Mouse (Mus musculus): ENCODE measurements around the gene Arhgap42. TPM values are rescaled to one million over a fixed set of nuclear protein-coding genes. Genes with fewer than 3 reads are reported as not detected.

The Arhgap42 gene
- polyA plus RNA-seq (2015; fragmentation: Nextera tagmentation; extraction: Ambion mirVana) = 20.1 and 23.9 TPM in 2 replicates

DNA sequence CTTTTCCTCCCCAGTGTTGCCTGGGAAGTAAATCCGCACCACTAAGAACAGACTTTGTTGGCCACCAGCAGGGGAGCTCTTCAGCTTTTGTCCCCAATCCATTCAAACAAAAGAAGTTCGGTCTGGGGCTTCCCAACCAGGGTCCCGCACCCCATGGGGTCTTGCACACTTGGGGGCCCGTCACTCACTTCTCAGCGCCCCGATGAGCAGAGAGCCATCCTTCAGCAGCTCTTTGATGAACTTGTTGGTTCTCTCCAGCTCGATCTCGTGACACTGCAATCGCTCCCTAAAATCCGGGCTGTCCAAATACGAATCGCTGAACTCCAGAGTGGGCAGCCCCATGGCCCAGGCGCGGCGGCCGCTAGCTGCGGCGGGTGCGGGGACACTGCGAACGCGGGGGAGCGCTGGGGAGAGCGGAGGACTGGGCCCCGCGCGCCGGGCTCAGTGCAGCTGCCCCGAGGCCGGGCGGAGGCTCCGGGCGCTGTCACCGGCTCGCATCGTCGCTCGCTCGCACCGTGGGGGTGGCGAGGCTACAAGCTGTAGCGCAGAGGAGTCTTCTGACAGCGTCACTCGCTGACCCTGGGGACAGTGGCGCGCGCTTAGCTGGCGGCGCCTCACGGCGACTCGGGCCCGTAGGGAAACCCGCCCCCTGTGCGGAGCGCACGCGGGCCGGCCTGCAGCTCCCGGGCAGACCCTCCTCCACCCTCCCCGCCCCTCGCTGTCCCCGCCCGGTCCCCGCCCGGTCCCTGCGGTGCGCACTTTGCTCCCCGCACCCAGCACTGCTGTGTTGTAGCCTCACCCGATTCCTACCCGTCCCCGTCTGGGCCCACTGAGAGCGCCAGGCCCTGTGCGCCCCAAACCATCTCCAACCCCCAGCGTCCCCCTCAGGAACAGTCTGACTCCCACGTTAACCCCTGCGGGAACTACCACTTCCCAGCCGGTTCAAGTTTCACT lies at the start of gene Arhgap42:
TSS of gene Arhgap42 (minus strand) at position 664 of the 954 bp plus-strand sequence.
- H3K4me2 ChIP-seq (ENCODE audit: low read length) = peak within 1 kb of the TSS; percentile 57
- peak within 1 kb of the TSS; percentile 51 for H3K4me3 ChIP-seq (replicated peaks; ENCODE audit: low read length)
- H3K9ac ChIP-seq (replicated peaks; ENCODE audit: low read depth, low read length) = peak within 1 kb of the TSS; percentile 77
- H3K9me3 ChIP-seq (ENCODE audit: control insufficient read depth, low read length) = no peaks in the 10 kb centered on the region
- under 1% methylated on average over 50 of the region's 78 CpGs for WGBS
- peak within 1 kb of the TSS; percentile 28 for H3K27ac ChIP-seq (ENCODE audit: low read length)
- H3K27me3 ChIP-seq (replicated peaks; ENCODE audit: control insufficient read depth, insufficient read depth, low read length) = no peaks in the 10 kb centered on the region
- H3K36me3 ChIP-seq (ENCODE audit: control insufficient read depth, insufficient read depth) = no peaks in the 10 kb centered on the region
- peaks cover 9% of the 10 kb centered on the region for H3K4me1 ChIP-seq (replicated peaks; ENCODE audit: control insufficient read depth, insufficient read depth, low read length)
- ATAC-seq = peak; percentile 92

DNA sequence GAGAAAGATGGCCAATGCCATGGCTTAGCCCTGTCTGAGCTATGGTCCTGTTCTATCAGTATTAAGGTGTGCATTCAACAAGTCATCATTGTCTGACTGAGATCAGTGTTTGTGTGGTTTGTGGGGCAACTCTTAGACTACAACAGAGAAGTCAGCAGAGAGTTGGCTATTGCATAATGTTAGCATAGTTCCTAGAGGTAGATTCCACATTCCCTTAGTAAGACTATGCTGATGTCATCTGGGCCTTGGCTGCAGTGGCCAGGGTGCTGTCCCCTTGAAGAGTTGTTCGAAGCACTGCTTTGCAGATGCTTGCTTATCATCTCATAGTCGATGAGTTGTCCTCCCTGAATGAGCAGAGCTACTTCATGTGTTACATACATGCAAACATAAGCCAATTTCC lies 49.2 kb upstream of the Arhgap42 start:
- Histone ChIP-seq H3K27me3 (replicated peaks; ENCODE audit: control insufficient read depth, insufficient read depth, low read length) (no peaks in the 10 kb centered on the region), H3K36me3 (ENCODE audit: control insufficient read depth, insufficient read depth) (no peaks in the 10 kb centered on the region), H3K4me1 (replicated peaks; ENCODE audit: control insufficient read depth, insufficient read depth, low read length) (no peaks in the 10 kb centered on the region), H3K4me3 (replicated peaks; ENCODE audit: low read length) (no peak overlapping the region), H3K9ac (replicated peaks; ENCODE audit: low read depth, low read length) (no peak overlapping the region), H3K4me2 (ENCODE audit: low read length) (no peak overlapping the region), H3K9me3 (ENCODE audit: control insufficient read depth, low read length) (no peaks in the 10 kb centered on the region), H3K27ac (ENCODE audit: low read length) (no peak overlapping the region)
- WGBS = 84% methylated on average over 2 of the region's 2 CpGs
- no peak for ATAC-seq

DNA sequence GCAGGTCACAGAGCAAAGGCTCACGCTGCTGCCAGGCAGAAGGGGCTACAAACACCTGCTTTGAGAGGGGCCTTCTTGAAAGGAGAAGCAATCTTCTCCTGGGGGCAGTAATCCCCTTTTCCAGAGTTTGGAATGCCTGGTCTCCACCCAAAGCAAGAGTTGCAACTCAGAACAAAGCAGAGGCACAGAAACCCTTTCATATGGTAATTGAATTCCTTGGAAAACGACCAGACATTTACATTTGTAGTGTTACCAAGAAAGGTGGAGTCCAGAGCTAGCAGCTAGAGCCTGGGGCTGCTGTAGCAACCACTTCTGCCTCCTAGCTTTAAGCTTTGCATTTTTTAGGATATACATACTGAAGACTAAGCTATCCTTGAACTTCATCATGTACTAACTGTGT lies 30.4 kb upstream of the Arhgap42 start:
- H3K36me3 ChIP-seq (ENCODE audit: control insufficient read depth, insufficient read depth) = no peaks in the 10 kb centered on the region
- H3K9ac ChIP-seq (replicated peaks; ENCODE audit: low read depth, low read length) = no peak overlapping the region
- H3K4me2 ChIP-seq (ENCODE audit: low read length) = no peak overlapping the region
- H3K4me1 ChIP-seq (replicated peaks; ENCODE audit: control insufficient read depth, insufficient read depth, low read length) = no peaks in the 10 kb centered on the region
- no peaks in the 10 kb centered on the region for H3K9me3 ChIP-seq (ENCODE audit: control insufficient read depth, low read length)
- H3K4me3 ChIP-seq (replicated peaks; ENCODE audit: low read length) = no peak overlapping the region
- no peak overlapping the region for H3K27ac ChIP-seq (ENCODE audit: low read length)
- peak; percentile 83 for ATAC-seq
- no peaks in the 10 kb centered on the region for H3K27me3 ChIP-seq (replicated peaks; ENCODE audit: control insufficient read depth, insufficient read depth, low read length)
- 2% methylated on average over 2 of the region's 2 CpGs for WGBS

DNA sequence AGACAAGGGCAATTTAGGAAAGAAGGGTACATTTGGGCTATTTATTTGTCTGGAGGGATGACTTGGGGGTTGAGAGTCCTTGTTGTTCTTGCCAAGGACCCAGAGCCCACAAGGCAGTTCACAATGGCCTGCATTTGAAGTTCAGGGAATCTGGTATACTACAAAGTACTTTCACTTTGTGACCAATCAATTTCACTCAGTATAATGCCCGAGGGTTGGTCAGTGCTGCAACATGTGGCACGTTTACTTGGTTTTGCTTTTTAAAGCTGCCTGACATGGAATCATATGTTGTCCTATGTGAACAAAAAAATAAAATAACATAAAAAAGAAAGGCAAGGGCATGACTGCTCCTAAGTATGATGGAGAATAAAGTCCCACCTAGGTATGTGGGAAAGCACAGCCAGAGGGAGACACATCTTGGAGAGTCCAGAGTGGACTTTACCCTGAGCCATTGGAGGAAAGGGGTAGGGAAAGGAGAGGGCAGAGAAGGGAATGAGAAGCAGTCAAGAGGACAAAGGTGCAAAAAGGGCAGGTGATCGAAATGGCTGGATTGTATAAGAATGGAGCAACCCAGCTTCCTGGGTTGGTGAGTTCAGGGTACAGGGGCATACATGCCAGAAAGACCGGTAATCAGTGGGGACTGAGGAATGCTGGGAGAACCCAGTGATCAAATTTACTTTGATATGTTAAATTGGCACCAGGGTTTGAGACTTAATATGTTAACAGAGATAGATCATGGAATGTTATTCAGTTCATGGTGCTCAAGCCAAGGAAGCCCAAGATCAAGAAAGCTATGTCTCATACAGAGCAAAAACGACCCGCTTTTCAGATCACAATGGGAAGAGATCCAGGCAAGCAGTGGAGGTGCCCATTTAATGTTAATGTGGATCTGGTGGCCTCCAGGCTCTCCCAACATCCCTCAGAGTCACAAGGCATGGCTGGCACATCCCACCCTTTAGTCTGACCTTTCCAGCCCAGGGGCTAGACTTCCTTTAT lies 29.0 kb upstream of the Arhgap42 start:
- Histone ChIP-seq H3K27me3 (replicated peaks; ENCODE audit: control insufficient read depth, insufficient read depth, low read length) (no peaks in the 10 kb centered on the region), H3K36me3 (ENCODE audit: control insufficient read depth, insufficient read depth) (no peaks in the 10 kb centered on the region), H3K27ac (ENCODE audit: low read length) (no peak overlapping the region), H3K4me3 (replicated peaks; ENCODE audit: low read length) (no peak overlapping the region), H3K9ac (replicated peaks; ENCODE audit: low read depth, low read length) (no peak overlapping the region), H3K4me1 (replicated peaks; ENCODE audit: control insufficient read depth, insufficient read depth, low read length) (no peaks in the 10 kb centered on the region), H3K9me3 (ENCODE audit: control insufficient read depth, low read length) (no peaks in the 10 kb centered on the region), H3K4me2 (ENCODE audit: low read length) (no peak overlapping the region)
- 79% methylated on average over 6 of the region's 6 CpGs for WGBS
- no peak for ATAC-seq

DNA sequence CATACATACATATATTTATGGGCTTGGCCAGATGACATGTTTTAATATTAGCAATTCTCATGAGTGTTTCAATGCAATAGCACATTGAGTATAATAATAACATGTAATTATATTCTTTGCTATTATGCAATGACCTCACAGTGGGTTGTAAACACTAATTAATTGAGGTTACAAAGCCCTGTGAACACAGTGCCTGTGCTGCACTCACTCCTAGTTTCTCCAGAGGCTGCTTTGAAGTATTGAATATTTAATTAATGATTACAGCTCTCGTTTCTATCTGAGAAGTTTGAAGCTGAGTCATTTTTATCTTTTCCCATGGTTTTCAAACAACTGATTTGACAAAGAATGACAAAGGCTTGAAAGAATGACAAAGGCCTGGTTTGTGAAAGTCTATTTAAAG lies 24.6 kb upstream of the Arhgap42 start:
- ATAC-seq = peak; percentile 52
- no peaks in the 10 kb centered on the region for H3K27me3 ChIP-seq (replicated peaks; ENCODE audit: control insufficient read depth, insufficient read depth, low read length)
- no peak overlapping the region for H3K9ac ChIP-seq (replicated peaks; ENCODE audit: low read depth, low read length)
- no peaks in the 10 kb centered on the region for H3K9me3 ChIP-seq (ENCODE audit: control insufficient read depth, low read length)
- no peak overlapping the region for H3K4me3 ChIP-seq (replicated peaks; ENCODE audit: low read length)
- H3K27ac ChIP-seq (ENCODE audit: low read length) = no peak overlapping the region
- no peaks in the 10 kb centered on the region for H3K36me3 ChIP-seq (ENCODE audit: control insufficient read depth, insufficient read depth)
- H3K4me1 ChIP-seq (replicated peaks; ENCODE audit: control insufficient read depth, insufficient read depth, low read length) = no peaks in the 10 kb centered on the region
- H3K4me2 ChIP-seq (ENCODE audit: low read length) = no peak overlapping the region
- WGBS = 5% methylated on average over 1 of the region's 1 CpGs

DNA sequence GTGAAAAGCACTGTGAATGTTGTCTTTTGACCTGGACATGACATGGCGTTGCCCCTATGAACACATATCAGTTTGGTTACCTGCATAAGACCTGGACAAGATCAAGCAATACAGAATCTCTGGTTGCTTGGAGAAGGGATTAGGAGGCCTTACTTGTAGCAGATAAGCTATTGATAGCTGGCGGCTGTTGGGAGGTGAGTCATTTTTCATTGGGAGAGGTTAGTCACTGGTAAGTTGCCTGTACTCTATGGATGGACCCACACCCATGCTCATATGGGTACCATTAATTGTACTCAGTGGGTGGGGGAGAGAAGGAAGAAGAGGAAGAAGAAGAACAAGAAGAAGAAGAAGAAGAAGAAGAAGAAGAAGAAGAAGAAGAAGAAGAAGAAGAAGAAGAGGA lies 23.6 kb upstream of the Arhgap42 start:
- Histone ChIP-seq H3K27ac (ENCODE audit: low read length) (no peak overlapping the region), H3K36me3 (ENCODE audit: control insufficient read depth, insufficient read depth) (no peaks in the 10 kb centered on the region), H3K4me1 (replicated peaks; ENCODE audit: control insufficient read depth, insufficient read depth, low read length) (no peaks in the 10 kb centered on the region), H3K4me3 (replicated peaks; ENCODE audit: low read length) (no peak overlapping the region), H3K4me2 (ENCODE audit: low read length) (no peak overlapping the region), H3K9ac (replicated peaks; ENCODE audit: low read depth, low read length) (no peak overlapping the region), H3K9me3 (ENCODE audit: control insufficient read depth, low read length) (no peaks in the 10 kb centered on the region), H3K27me3 (replicated peaks; ENCODE audit: control insufficient read depth, insufficient read depth, low read length) (no peaks in the 10 kb centered on the region)
- no peak for ATAC-seq
- WGBS = 89% methylated on average over 2 of the region's 2 CpGs

DNA sequence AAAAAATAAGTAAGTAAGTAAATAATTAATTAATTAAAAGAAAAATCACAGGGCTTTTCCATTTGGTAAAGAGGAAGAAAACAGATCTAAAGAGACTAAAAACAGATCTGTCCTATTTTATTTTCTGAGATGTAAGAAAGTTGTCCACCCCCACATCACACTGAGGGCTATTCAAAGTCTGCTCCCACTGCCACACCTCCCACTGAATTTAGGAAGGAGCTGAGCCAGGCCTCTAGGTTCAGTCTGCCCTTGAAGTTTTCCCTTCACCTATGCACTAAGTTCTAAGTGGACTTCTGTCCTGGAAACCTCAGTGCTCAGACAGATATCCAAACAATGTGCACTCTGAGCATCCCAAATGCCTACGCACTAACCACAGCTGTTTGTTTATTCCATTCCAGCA lies 15.9 kb upstream of the Arhgap42 start:
- no peaks in the 10 kb centered on the region for H3K36me3 ChIP-seq (ENCODE audit: control insufficient read depth, insufficient read depth)
- H3K4me3 ChIP-seq (replicated peaks; ENCODE audit: low read length) = no peak overlapping the region
- H3K4me1 ChIP-seq (replicated peaks; ENCODE audit: control insufficient read depth, insufficient read depth, low read length) = no peaks in the 10 kb centered on the region
- H3K9me3 ChIP-seq (ENCODE audit: control insufficient read depth, low read length) = no peaks in the 10 kb centered on the region
- no peak overlapping the region for H3K4me2 ChIP-seq (ENCODE audit: low read length)
- H3K27ac ChIP-seq (ENCODE audit: low read length) = no peak overlapping the region
- H3K27me3 ChIP-seq (replicated peaks; ENCODE audit: control insufficient read depth, insufficient read depth, low read length) = no peaks in the 10 kb centered on the region
- 88% methylated on average over 1 of the region's 1 CpGs for WGBS
- no peak overlapping the region for H3K9ac ChIP-seq (replicated peaks; ENCODE audit: low read depth, low read length)
- ATAC-seq = no peak

DNA sequence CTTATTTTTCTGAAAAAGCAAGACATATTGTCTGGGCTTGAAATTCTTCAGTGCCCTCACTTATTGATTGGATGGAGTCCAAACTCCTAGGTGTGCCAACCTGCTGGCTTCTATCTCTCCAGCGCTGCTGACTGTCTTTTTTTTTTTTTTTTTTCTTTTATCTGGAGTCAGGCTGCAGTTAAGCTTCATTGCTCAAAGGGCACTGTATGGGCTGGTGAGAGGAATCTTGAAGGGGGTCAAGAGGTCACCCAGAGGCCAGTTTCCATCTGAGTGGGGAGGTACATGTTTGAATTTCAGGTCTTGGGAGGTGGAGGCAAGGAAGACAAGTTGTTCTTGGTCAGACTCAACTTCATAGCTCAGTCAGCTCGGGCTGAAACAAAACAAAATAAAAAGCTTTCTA lies 9.6 kb upstream of the Arhgap42 start:
- H3K4me3 ChIP-seq (replicated peaks; ENCODE audit: low read length) = no peak overlapping the region
- H3K4me2 ChIP-seq (ENCODE audit: low read length) = no peak overlapping the region
- H3K36me3 ChIP-seq (ENCODE audit: control insufficient read depth, insufficient read depth) = no peaks in the 10 kb centered on the region
- H3K4me1 ChIP-seq (replicated peaks; ENCODE audit: control insufficient read depth, insufficient read depth, low read length) = 0 out of 2 replicates have a peak, but pooled peaks cover 3% of the 10 kb centered on the region
- H3K9ac ChIP-seq (replicated peaks; ENCODE audit: low read depth, low read length) = no peak overlapping the region
- no peak overlapping the region for H3K27ac ChIP-seq (ENCODE audit: low read length)
- H3K27me3 ChIP-seq (replicated peaks; ENCODE audit: control insufficient read depth, insufficient read depth, low read length) = no peaks in the 10 kb centered on the region
- no peak for ATAC-seq
- H3K9me3 ChIP-seq (ENCODE audit: control insufficient read depth, low read length) = no peaks in the 10 kb centered on the region
- 44% methylated on average over 2 of the region's 2 CpGs for WGBS

DNA sequence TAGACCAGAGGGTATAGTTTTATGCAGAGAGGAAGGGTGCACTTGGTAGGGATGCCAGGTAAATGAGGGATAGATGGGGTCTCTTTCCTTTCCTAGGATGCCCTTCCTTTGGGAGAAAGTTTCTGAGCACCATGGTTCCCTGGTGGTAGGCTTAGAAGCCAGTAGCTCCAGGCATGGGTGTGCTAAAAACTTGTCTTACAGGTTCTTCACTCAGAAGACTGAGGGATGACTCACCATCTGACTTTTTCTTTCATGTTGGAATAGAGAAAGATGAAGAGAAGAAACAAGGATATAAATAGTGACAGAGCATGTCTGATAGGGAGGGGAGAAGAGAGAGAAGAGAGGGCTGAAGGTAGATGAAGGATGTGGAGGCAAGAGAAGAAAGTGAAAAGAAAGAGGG lies 7.1 kb upstream of the Arhgap42 start:
- Histone ChIP-seq H3K9ac (replicated peaks; ENCODE audit: low read depth, low read length) (no peak overlapping the region), H3K4me2 (ENCODE audit: low read length) (no peak overlapping the region), H3K9me3 (ENCODE audit: control insufficient read depth, low read length) (no peaks in the 10 kb centered on the region), H3K36me3 (ENCODE audit: control insufficient read depth, insufficient read depth) (no peaks in the 10 kb centered on the region), H3K4me3 (replicated peaks; ENCODE audit: low read length) (no peak overlapping the region), H3K27me3 (replicated peaks; ENCODE audit: control insufficient read depth, insufficient read depth, low read length) (no peaks in the 10 kb centered on the region), H3K27ac (ENCODE audit: low read length) (no peak overlapping the region), H3K4me1 (replicated peaks; ENCODE audit: control insufficient read depth, insufficient read depth, low read length) (0 out of 2 replicates have a peak, but pooled peaks cover 3% of the 10 kb centered on the region)
- no peak for ATAC-seq

Data from forebrain, embryonic 16.5 days (tissue).